Mouse (Mus musculus): ENCODE data around the gene Carm1.
"Not testable (repeated sequence)": the region's sequence is repeated elsewhere in the genome, so short reads cannot be mapped to it uniquely, and the experiment has no call there.

Gene Carm1

DNA sequence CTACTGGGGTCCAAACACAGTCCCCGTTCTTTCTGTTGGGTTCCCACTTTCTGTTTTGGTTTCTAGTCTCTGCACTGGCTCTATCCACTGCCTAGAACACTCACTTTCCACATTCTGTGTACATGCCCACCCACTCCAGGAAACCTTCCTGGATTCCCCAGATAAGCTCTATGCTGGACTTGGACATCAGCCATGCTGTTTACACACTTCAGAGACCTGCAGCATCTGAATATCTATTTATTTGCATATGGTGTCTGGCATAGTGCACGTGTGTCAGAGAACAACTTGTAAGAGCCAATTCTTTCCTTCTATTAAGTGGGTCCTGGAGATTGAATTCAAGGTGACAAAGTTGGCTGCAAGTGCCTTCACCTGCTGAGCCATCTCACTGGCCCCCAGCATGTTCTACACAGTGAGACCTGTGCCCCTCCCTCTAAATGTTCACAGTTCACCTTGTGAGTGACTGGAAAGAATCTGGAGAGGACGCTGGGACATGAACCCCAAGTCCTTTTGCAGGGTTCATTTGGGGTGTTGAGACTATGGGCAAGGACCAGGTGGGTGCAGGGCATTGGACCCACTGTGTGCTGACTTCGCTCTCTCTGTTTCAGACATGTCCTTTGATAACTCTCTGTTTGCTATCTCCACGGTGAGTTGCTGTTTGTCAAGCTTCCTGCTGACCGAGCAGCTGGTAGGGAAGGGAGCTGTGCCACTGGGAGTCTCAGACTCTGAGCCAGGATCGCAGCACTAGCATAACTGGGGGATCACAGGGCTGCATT is 6.5 kb upstream of the Carm1 start:
- DNase-seq (ENCODE audit: low spot score), result no peak

DNA sequence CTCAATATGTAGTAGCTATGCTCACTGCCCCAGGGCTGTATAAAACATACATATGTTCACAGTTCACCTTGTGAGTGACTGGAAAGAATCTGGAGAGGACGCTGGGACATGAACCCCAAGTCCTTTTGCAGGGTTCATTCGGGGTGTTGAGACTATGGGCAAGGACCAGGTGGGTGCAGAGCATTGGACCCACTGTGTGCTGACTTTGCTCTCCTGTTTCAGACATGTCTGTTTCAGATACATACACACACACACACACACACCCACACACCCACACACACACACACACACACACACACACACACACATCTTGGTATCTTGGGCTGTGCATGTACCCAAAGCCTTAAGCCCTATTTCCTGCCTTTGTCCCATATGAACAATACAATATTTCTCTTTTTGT is 4.7 kb upstream of the Carm1 start:
- DNase-seq (ENCODE audit: low spot score), result not testable (repeated sequence)

DNA sequence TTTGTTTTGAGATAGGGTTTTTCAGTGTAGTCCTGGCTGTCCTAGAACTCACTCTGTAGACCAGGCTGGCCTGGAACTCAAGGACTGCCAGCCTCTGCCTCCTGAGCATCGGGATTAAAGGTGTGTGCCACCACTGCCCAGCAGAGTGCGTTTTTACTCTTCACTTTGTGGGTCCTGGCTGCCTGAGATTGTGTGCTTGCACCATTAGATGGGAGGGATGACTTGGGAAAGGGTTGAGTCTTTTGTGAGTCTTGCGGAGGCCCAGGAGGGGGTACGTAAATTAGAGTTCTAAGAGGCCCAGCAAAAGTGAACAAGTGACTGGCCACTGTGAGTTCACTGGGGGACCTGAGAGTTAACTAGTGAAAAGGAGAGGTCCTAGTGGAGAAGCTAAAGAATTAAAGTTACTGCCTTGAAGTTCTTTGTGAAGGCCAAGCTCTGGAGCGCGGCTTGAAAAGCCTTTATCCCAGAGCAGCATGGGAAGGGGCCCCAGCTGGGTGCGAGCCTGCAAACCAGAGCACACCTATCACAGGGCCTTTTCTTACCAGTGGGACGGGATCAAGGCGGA is 1.3 kb upstream of the Carm1 start:
- DNase-seq (ENCODE audit: low spot score), result no peak

DNA sequence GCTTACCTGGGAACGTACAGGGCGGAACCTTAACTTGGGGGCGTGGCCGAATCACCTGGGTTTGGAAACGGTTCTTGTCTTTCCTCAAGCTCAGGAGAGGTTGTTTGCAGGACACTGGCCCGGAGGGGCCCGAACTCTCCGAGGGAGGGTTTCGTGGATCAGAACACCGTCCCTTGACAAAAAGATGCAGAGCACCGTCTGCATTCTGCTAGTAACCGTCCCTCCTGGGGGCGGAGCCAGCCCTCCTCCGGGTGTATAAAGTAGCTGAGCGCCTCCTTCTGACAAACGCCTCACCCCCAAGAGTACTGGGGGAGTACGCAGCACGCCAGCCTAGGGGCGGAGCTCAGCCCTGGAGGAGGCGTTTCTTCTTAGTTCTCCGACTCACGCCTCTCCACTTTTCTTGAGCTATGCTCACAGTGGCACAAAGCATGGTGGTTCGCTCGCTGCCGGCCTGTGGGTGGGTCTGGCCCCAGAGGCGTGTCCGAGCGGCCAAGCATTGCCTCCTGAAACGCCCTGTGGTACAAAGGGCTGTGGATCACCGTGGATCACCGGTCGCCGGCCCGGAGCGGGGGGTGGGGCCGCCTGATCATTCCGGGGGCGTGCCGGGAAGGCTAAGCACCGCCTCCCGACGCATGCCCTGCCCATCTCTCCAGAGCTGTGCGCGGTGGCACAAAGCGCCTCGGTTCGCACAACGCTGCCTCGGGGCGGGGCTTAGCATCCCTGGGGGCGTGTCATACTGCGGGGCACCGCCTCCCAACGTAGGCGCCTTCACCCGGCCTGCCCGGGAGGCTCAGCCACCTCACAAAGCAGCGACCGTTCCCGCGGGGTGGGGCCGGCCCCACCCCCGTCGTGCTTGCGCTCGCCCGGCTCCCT is 542 bp upstream of the Carm1 start:
- DNase-seq (ENCODE audit: low spot score), result peak; percentile 99

DNA sequence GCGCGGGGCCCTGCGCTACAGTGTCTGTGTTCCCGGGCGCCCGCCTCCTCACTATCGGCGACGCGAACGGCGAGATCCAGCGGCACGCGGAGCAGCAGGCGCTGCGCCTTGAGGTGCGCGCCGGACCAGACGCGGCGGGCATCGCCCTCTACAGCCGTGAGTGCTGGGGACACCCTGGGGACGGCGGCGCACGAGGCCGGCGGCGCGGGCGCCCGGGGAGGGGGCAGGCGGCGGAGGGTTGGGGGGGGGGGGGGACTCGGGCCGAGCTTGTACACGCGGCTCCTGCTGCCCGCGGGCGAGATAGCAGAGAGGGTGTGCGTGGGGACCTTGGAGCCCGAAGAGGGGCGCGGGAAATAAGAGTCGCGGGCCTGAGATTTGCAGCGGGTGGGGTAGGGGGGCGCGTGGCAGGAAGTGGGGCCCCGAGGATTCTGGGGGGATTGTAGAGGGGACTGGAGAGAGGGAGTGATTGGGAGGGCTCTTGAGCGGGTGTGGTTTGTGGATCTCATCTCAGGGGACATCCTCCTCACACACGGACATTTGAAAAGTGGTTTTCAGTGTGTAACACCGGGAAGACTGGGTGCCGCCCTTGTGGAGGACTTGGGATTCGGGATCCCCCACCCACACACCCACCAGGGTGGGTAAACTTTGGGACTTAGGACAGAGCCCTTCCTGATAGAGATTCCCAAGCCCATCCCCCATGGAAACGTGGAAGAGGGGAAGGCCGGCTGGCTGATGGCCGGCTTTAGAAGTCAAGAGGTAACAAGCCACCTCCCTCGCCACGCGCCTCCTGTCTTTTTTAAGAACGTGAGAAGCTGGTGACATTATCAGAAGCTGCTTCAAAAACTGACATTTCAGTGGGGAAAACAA is 614 bp downstream of the Carm1 start:
- peak; percentile 49 for DNase-seq (ENCODE audit: low spot score)

DNA sequence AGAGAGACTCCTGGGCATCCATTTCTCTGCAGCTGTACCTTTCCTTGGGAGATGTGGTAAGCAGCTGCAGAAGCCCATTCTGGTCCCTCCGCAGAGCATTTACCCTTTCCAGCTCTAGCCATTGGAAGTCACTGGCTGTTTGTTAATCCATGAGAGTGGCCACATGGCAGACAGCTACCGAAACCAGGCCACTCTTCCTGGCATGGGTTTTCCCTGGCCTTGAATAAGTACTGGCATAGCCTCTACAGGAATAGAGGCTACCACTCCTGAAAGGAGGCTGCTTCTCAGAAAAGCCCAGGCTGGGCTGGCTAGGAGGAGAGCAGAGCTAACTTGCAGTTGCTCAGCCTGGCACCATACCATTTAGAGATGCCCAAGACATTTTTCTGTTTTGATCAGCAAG is 4.4 kb downstream of the Carm1 start:
- no peak for DNase-seq (ENCODE audit: low spot score)

DNA sequence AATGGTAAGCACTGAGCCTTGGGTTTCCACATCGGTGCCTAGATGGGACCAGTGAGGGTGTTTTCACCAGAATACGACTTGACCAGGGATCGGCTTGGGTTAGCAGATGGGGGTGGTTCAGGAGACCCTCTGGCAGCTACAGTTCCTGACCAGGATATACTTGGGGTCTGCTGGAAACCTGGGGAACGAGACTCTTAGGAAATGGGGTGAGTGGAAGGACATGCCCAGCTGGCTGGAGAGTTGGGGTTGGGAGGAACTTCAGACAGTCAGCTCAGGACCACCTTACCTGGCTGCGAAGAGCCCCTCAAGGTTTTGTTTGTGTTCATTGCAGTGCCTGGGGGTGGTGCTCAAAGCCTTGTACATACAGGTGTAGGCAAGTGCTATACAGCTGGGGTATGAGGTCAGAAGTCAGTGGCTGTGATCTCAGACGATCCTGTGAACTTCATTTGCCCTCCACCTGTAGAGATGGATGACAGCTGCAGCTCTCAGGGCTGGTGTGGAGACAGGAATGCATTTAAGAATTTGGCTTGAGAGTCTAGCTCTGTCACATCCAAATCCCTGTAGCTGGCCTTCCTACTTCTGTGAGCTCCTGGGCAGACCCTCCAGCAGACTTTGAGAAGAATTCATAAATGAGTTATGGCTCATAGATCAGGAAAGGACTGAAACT is 7.0 kb downstream of the Carm1 start:
- no peak for DNase-seq (ENCODE audit: low spot score)

DNA sequence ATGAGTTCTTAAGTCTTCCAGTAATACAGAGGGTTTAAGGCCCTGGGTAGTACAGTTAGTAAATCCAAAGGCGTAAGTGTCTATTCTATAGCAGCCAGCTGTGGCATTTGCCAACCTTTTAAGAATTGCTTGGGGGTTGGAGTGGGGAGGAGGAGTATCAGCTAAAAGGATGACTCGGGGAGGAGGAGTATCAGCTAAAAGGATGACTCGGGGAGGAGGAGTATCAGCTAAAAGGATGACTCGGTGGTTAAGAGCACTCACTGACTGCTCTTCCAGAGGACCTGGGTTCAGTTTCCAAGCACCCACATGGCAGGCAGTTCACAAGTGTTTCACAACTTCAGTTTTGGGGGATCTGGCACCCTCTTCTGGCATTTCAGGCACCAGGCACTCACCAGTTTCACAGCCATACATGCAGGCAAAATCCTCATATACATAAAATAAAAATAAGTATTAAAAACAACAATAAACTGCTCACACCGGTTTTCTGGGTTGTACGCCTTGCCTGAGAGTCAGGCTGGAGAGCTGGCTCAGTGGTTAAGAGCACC is 8.6 kb downstream of the Carm1 start:
- no peak for DNase-seq (ENCODE audit: low spot score)

DNA sequence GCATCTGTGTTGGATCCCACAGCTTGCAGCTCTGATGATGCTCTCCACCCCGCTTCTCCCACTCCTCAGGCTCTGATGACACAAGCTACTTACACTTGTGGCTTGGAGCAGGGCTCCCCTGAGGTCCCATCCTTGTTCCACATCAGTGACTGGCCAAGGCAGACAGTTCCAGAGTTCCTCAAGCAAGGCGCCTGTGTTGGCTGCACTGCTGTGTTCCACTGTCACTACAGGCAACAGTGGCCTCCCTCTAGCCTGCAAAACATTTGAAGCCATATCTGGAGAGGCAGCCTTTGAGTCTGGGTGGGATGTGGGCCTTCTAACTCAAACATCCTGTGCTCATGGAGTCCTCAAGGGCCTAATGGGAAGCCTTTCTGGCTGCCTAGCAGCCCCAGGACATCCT is 10.3 kb downstream of the Carm1 start:
- DNase-seq (ENCODE audit: low spot score), result no peak

DNA sequence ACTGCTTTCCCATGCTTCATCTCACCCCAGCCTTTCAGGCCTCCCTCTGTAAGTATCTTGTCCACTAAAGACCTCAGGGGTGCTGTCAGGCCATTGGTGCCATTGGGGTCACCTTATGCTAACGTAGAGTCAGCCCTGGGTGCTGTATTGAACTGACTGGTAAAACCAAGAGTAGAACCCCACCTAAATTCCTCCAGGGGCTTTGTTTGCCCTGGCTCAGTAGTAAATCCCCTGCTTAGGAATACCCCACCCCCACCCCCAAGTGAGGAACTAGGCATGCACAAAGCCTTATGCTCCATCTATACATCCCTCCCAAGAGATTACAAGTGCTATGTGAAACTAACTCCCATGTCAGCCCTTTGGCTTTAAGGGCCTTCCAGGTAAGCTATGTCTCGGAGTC is 10.9 kb downstream of the Carm1 start:
- no peak for DNase-seq (ENCODE audit: low spot score)

DNA sequence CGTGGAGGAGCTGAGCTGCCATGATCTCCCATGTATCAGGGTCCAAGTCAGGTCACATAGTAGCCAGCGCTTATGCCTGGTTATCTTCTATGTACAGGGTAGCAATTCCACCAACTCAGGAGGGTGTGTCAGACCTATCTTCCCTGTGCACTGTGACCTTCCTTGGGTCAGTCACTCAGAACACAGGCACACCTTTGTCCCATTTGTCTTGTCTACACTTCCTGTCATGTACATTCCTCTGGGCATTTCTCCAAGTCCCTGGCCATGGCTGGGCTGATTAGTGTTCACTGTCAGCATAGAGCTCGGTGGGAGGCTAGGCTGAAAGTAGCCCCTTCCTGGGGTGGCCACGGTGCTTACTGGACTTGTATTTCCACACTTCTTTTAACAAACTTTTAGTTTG is 11.7 kb downstream of the Carm1 start:
- no peak for DNase-seq (ENCODE audit: low spot score)

DNA sequence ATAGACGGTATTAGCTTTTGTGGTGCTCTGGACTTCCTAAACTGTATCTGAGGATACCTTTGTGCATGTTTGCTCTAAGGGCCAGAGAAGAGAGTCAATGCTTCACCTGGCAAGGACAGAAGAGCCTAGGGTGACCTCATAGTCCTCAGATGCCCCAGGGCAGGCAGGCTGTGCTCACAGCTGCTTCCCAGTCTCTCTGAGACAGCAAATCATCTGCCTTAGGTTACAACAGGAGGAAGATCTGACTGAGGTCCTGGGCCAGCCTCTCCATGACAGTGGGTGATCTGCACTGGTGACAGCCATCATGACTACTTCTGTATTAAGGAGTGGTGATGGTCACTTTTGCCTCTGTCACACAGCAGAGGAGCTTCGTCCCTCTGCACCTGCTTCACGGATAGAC is 12.5 kb downstream of the Carm1 start:
- no peak for DNase-seq (ENCODE audit: low spot score)

DNA sequence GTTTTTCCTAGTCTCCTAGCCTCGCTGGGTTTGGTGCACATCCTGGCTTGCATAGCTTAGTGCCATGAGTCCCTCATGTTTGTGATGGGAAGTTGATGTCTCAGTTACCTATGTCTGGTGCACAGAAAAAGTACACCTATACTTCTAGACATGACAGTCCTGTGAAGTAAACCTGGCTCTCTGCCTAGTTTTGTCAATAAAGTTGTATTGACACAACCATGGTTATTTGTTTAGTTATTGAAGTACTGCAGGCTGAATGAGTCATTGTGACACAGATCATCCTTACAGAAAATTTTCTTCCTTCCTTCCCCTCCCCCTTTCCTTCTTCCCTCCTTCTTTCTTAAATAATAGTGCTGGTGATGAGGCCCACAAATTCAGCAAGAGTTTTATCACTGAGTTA is 17.7 kb downstream of the Carm1 start:
- DNase-seq (ENCODE audit: low spot score), result no peak

DNA sequence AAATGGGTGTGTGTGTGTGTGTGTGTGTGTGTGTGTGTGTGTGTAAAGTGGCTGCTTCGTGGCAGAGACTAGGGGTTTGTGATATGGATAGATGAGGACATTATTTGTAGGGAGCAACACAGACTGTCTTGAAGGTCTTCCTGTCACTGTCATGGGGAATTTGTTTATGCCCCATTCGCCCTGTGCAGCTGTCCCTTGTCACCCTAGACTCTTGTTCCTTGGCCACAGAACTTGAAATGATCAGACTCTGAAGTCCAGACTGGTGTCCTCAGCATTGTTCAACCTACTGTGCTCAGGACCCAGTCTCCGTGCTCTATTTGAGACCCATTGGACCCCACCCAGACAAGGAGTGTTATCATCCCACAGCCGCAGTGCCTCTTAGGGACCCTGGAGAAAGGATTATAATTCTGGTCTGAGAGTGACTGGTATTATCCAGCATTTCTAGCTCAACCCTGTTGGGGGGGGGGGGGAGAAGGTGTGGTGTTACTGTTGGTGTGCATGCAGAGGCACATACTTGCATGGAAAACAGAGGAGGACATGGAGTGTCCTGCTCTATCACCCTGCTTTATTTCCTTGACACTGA is 18.4 kb downstream of the Carm1 start:
- DNase-seq (ENCODE audit: low spot score), result no peak

DNA sequence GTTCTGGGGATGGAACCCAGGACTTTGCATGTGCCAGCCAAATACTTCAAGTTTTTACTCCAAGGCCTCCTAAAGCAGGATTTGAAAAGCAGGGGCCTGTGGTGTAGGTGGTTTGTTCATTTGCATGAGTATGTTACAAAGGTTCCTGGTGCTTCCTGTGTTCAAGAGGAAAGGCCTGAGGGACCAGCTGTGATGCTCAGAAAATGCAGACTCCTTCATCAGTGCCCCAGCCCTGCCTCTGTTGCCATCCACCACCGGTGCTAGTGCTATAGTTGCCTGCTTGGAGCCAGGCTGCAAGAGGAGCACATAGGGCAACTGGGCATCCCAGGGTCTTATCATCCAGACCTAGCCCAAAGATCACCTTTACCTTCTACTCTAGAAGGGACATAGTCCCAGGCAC is 19.8 kb downstream of the Carm1 start:
- no peak for DNase-seq (ENCODE audit: low spot score)

DNA sequence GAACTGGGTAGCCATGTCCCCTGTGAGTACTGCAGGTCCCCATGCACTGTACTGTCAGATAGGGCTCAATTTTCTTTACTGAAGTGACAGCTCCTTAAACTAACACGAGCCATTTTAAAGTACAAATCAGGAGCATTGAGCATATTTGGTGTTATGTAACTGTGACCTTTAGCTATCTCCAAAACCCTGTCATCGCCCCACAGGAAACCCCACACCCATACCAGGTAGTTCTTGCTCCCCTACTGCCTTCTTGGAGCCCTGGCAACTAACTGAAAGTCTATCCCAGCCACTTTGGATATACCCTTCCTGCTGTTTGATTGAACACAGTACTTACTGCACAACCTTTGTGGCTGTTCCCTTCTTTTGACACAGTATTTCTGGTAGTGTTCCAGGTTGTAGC is 20.4 kb downstream of the Carm1 start:
- no peak for DNase-seq (ENCODE audit: low spot score)

DNA sequence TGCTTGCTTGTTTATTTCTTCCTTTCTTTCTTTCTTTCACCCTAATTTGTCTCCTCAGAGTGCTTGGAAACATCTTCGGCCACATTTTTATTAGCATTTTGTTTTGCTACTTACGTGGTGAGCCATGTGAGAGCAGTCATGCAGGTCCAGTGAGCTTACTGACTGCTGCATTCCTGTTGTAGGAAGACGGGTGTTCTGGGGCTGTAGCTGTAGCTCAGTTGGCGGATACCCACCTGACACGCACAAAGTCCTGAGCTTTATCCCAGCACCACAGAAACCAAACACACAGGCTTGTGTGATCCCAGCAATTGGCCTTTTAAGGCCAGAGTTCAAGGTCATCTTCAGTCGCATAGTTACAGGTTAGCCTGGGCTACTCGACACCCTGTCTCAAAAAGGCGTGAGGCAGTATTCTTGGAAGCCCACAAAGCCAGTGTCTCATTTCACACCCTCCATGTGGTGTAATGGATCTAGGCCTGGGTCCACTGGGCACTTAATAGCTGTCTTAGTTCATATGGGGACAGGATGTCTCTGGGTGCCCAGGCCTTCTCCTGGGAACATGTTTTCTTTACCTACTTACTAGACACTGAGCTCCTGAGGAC is 22.1 kb downstream of the Carm1 start:
- DNase-seq (ENCODE audit: low spot score), result no peak

DNA sequence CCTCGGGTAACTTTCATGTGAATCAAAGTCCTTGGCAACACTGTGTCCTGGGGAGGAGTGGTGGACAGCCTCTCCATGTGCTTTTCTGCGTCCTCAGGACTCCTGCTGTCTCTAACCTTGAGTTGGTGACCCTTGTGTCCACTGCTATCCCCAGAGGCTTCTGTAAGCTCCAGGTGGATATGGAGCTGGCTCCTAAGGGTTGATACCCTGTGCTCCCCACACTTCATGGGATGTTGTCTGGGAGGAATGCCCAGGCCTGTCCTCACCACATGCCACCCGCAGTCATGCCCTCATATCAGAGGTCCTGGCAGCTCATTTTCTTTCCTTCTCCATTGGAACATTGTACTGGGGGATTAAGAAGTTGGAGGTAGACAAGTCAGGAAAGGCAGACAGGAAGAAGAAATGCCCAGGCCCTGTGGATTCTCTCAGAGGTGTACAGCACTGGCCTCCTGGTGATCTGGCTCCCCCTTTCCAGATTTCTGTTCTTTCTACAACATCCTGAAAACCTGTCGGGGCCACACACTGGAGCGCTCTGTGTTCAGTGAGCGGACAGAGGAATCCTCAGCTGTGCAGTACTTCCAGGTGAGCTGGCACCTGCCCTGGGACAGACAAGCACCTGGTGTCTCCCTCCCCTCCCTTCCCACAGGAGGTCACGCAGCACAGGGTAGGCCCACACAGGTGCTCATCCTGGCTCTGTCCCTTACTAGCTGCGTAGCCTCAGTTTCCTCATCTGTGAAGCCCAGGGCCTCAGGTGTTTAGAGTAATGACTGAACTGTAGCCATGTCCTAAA is 27.5 kb downstream of the Carm1 start:
- no peak for DNase-seq (ENCODE audit: low spot score)

DNA sequence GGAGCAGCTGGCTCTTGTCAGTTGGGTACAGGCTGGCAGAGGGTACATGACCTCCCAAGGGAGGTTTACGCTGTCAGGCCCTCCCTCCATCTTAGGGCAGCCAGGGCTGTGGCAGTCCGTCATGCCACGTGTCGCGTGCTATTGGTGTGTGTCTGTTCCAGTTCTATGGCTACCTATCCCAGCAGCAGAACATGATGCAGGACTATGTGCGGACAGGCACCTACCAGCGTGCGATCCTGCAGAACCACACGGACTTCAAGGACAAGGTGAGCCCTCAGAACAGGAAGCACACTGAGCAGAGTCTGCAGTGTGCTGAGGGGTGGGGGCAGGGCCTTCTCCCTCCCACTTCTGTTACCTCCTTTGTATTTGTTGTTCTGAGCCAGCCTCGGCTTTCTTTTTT is 28.6 kb downstream of the Carm1 start:
- DNase-seq (ENCODE audit: low spot score), result no peak

DNA sequence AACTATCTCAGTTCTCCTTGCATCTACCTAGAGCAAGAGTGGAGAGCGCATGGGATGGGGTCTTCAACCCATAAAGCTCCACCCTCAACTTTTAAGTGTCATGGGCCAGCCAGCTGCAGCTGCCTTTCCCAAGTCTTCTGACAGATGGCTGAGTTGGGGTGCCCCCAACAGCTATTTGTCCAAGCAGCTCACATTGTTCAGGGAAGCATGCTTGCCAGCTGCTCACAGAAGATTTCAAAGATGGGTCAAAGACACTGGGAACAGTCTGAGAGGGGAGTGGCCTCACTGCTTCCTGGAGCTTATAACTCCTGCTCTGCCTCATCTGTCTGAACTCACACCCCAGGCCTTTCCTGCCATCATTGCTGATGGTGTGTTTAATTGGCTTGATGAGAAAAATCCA is 29.6 kb downstream of the Carm1 start:
- no peak for DNase-seq (ENCODE audit: low spot score)

Measured in ovary, adult 18-20 months (tissue).